ENCODE assay signal across 13 mouse cellular contexts in genomic region chrX:73867852-73868251, GRCm38 (mm10). TPM values are rescaled to one million over a fixed set of nuclear protein-coding genes. Genes with fewer than 3 reads are reported as not detected.
DNase-seq lines count a peak whose midpoint lies in the region; ATAC-seq and TF ChIP-seq lines count a peak whose summit lies in the region.
"Had no signal": no experiment of that assay in that cellular context is flagged by ENCODE, and none has a peak within 500 bp of the region (broad histone marks: within the 10 kb centered on the region; RNA-seq: fewer than 3 reads in every experiment).

No protein-coding gene starts in this region.

- peaks cover 32% of the 10 kb centered on the region for H3K4me1 ChIP-seq in midbrain, embryonic 12.5 days
- H3K4me1 ChIP-seq in midbrain, embryonic 10.5 days, result peaks cover 36% of the 10 kb centered on the region
- H3K4me1 ChIP-seq in forebrain, embryonic 13.5 days, result peaks cover 34% of the 10 kb centered on the region
- H3K4me1 ChIP-seq in liver, embryonic 12.5 days, result peaks cover 15% of the 10 kb centered on the region; the same call in 1 of the 2 replicates
- peaks cover 25% of the 10 kb centered on the region for H3K4me1 ChIP-seq in midbrain, embryonic 16.5 days (ENCODE audit: control insufficient read depth, insufficient read depth, low read length)
- H3K4me1 ChIP-seq in stomach, postnatal 0 days (replicated peaks; ENCODE audit: control insufficient read depth, insufficient read depth), result no peaks in the 10 kb centered on the region

- H3K4me3 ChIP-seq in midbrain, embryonic 12.5 days, result no peak overlapping the region
- no peak overlapping the region for H3K4me3 ChIP-seq in midbrain, embryonic 10.5 days
- H3K4me3 ChIP-seq in forebrain, embryonic 13.5 days, result no peak overlapping the region
- H3K4me3 ChIP-seq in liver, embryonic 12.5 days, result no peak overlapping the region
- H3K4me3 ChIP-seq in midbrain, embryonic 16.5 days (ENCODE audit: low read depth, low read length), result no peak overlapping the region
- no peak overlapping the region for H3K4me3 ChIP-seq in stomach, postnatal 0 days (ENCODE audit: low read depth, low read length)
- H3K4me3 ChIP-seq: gastrocnemius, adult 2 months had no signal

- H3K9me3 ChIP-seq in midbrain, embryonic 12.5 days, result no peaks in the 10 kb centered on the region
- H3K9me3 ChIP-seq in midbrain, embryonic 10.5 days (replicated peaks), result no peaks in the 10 kb centered on the region
- no peaks in the 10 kb centered on the region for H3K9me3 ChIP-seq in forebrain, embryonic 13.5 days (replicated peaks)
- no peaks in the 10 kb centered on the region for H3K9me3 ChIP-seq in liver, embryonic 12.5 days (replicated peaks)
- H3K9me3 ChIP-seq in midbrain, embryonic 16.5 days (replicated peaks; ENCODE audit: control insufficient read depth, low read length, poor library complexity, severe bottlenecking), result no peaks in the 10 kb centered on the region
- H3K9me3 ChIP-seq in stomach, postnatal 0 days (ENCODE audit: control insufficient read depth, low read length), result no peaks in the 10 kb centered on the region

- no peak for TF ChIP-seq EP300 in stomach, postnatal 0 days (optimal IDR thresholded peaks at IDR 0.05)

- no peak overlapping the region for H3K9ac ChIP-seq in midbrain, embryonic 12.5 days (replicated peaks)
- no peak overlapping the region for H3K9ac ChIP-seq in forebrain, embryonic 13.5 days
- H3K9ac ChIP-seq in liver, embryonic 12.5 days, result no peak overlapping the region
- H3K9ac ChIP-seq in midbrain, embryonic 16.5 days (ENCODE audit: low read depth, low read length), result no peak overlapping the region
- H3K9ac ChIP-seq in stomach, postnatal 0 days (ENCODE audit: low read length), result no peak overlapping the region

- H3K27me3 ChIP-seq in midbrain, embryonic 12.5 days, result no peaks in the 10 kb centered on the region
- H3K27me3 ChIP-seq in midbrain, embryonic 10.5 days (ENCODE audit: low read depth, poor library complexity, severe bottlenecking), result peaks cover 12% of the 10 kb centered on the region; the same call in 1 of the 2 replicates
- no peaks in the 10 kb centered on the region for H3K27me3 ChIP-seq in forebrain, embryonic 13.5 days
- H3K27me3 ChIP-seq in liver, embryonic 12.5 days (replicated peaks), result peaks cover 15% of the 10 kb centered on the region; the same call in 1 of the 2 replicates
- H3K27me3 ChIP-seq in midbrain, embryonic 16.5 days (ENCODE audit: control insufficient read depth, insufficient read depth, low read depth, low read length), result no peaks in the 10 kb centered on the region
- H3K27me3 ChIP-seq in stomach, postnatal 0 days (ENCODE audit: control insufficient read depth, insufficient read depth, low read length), result no peaks in the 10 kb centered on the region

- H3K36me3 ChIP-seq in midbrain, embryonic 12.5 days, result no peaks in the 10 kb centered on the region
- H3K36me3 ChIP-seq in midbrain, embryonic 10.5 days, result no peaks in the 10 kb centered on the region
- H3K36me3 ChIP-seq in forebrain, embryonic 13.5 days (ENCODE audit: poor library complexity, severe bottlenecking), result peaks cover 10% of the 10 kb centered on the region
- no peaks in the 10 kb centered on the region for H3K36me3 ChIP-seq in liver, embryonic 12.5 days
- peaks cover 3% of the 10 kb centered on the region; the same call in 1 of the 2 replicates for H3K36me3 ChIP-seq in midbrain, embryonic 16.5 days (ENCODE audit: control insufficient read depth, insufficient read depth, low read length)
- H3K36me3 ChIP-seq in stomach, postnatal 0 days (ENCODE audit: control insufficient read depth, insufficient read depth, low read length), result no peaks in the 10 kb centered on the region

- no peak for DNase-seq in midbrain, embryonic 10.5 days (ENCODE audit: low spot score)
- DNase-seq in urinary bladder, adult 18-20 months (ENCODE audit: low spot score in 2 of 2), result no peak
- no peak for DNase-seq in stomach, postnatal 0 days (ENCODE audit: low spot score)
- DNase-seq in left cerebral cortex, adult 11 months (ENCODE audit: low spot score), result no peak
- DNase-seq: cerebellum, adult 11 months; gastrocnemius, adult 2 months; kidney, adult 9 months; thymus, adult 2 months had no signal

- no peak overlapping the region for H3K4me2 ChIP-seq in midbrain, embryonic 12.5 days (replicated peaks)
- peak overlapping the region; percentile 32; the same call in 1 of the 2 replicates for H3K4me2 ChIP-seq in forebrain, embryonic 13.5 days
- H3K4me2 ChIP-seq in liver, embryonic 12.5 days, result peak overlapping the region; percentile 18; the same call in 1 of the 2 replicates
- no peak overlapping the region for H3K4me2 ChIP-seq in midbrain, embryonic 16.5 days (ENCODE audit: low read length)
- H3K4me2 ChIP-seq in stomach, postnatal 0 days (replicated peaks; ENCODE audit: low read depth), result no peak overlapping the region
- H3K4me2 ChIP-seq: heart, embryonic 11.5 days had no signal

- no peak for ATAC-seq in midbrain, embryonic 12.5 days (ENCODE audit: low FRiP score, low read depth)
- peak; percentile 26; the same call in 1 of the 2 replicates for ATAC-seq in forebrain, embryonic 13.5 days
- ATAC-seq in liver, embryonic 12.5 days, result peak; percentile 79
- ATAC-seq in midbrain, embryonic 16.5 days, result no peak
- ATAC-seq in stomach, postnatal 0 days (ENCODE audit: low FRiP score, low TSS enrichment), result no peak

- TF ChIP-seq CTCF in stomach, postnatal 0 days (IDR thresholded peaks at IDR 0.05; ENCODE audit: low read depth), result no peak

- peak overlapping the region; percentile 63 for H3K27ac ChIP-seq in midbrain, embryonic 12.5 days (replicated peaks)
- H3K27ac ChIP-seq in midbrain, embryonic 10.5 days (replicated peaks), result no peak overlapping the region
- H3K27ac ChIP-seq in forebrain, embryonic 13.5 days, result peak overlapping the region; percentile 91
- H3K27ac ChIP-seq in liver, embryonic 12.5 days, result no peak overlapping the region
- H3K27ac ChIP-seq in midbrain, embryonic 16.5 days (ENCODE audit: low read length), result peak overlapping the region; percentile 65; the same call in 1 of the 2 replicates
- H3K27ac ChIP-seq in stomach, postnatal 0 days (replicated peaks), result no peak overlapping the region
- H3K27ac ChIP-seq: gastrocnemius, adult 2 months had no signal

- 67% methylated on average over 1 of the region's 1 CpGs for WGBS in midbrain, embryonic 12.5 days
- WGBS in midbrain, embryonic 10.5 days, result 76% methylated on average over 1 of the region's 1 CpGs
- WGBS in forebrain, embryonic 13.5 days, result 66% methylated on average over 1 of the region's 1 CpGs
- WGBS in liver, embryonic 12.5 days (ENCODE audit: insufficient replicate concordance), result 29% methylated on average over 1 of the region's 1 CpGs
- 76% methylated on average over 1 of the region's 1 CpGs for WGBS in midbrain, embryonic 16.5 days
- 61% methylated on average over 1 of the region's 1 CpGs for WGBS in stomach, postnatal 0 days

RNA-seq across cellular contexts. Expression of gene Avpr2, which starts 24.1 kb away (rescaled TPM):
- 0.30 and 0.34 TPM in 2 replicates for polyA plus RNA-seq in midbrain, embryonic 12.5 days (2016; fragmentation: Nextera tagmentation; extraction: Ambion mirVana)
- 0.14 TPM in 1 of 2 replicates, not detected in the other for polyA plus RNA-seq in midbrain, embryonic 10.5 days (2016; fragmentation: Nextera tagmentation; extraction: Ambion mirVana)
- polyA plus RNA-seq in forebrain, embryonic 13.5 days (2015; fragmentation: Nextera tagmentation; extraction: Ambion mirVana), result 0.15 and 0.24 TPM in 2 replicates
- 0.08 and 0.13 TPM in 2 replicates for polyA plus RNA-seq in liver, embryonic 12.5 days (2016; fragmentation: Nextera tagmentation; extraction: Ambion mirVana)
- 0.09 and 0.34 TPM in 2 replicates for polyA plus RNA-seq in midbrain, embryonic 16.5 days (2015; fragmentation: Nextera tagmentation; extraction: Ambion mirVana)
- polyA plus RNA-seq in stomach, postnatal 0 days (2015; fragmentation: Nextera tagmentation; extraction: Ambion mirVana), result 0.42 and 0.67 TPM in 2 replicates
- polyA plus RNA-seq: heart, embryonic 11.5 days had no signal

RNA-seq across cellular contexts. Expression of gene L1cam, which starts 28.1 kb away (rescaled TPM):
- 34.9 and 42.6 TPM in 2 replicates for polyA plus RNA-seq in midbrain, embryonic 12.5 days (2016; fragmentation: Nextera tagmentation; extraction: Ambion mirVana)
- 7.4 and 14.4 TPM in 2 replicates for polyA plus RNA-seq in midbrain, embryonic 10.5 days (2016; fragmentation: Nextera tagmentation; extraction: Ambion mirVana)
- polyA plus RNA-seq in forebrain, embryonic 13.5 days (2015; fragmentation: Nextera tagmentation; extraction: Ambion mirVana), result 42.7 and 45.4 TPM in 2 replicates
- polyA plus RNA-seq in liver, embryonic 12.5 days (2016; fragmentation: Nextera tagmentation; extraction: Ambion mirVana), result 0.11 and 0.38 TPM in 2 replicates
- polyA plus RNA-seq in midbrain, embryonic 16.5 days (2015; fragmentation: Nextera tagmentation; extraction: Ambion mirVana), result 122 and 134 TPM in 2 replicates
- polyA plus RNA-seq in stomach, postnatal 0 days (2015; fragmentation: Nextera tagmentation; extraction: Ambion mirVana), result 3.9 and 5.8 TPM in 2 replicates

RNA-seq across cellular contexts. Expression of gene Pdzd4, which starts 43.1 kb away (rescaled TPM):
- 2.4 and 2.5 TPM in 2 replicates for polyA plus RNA-seq in midbrain, embryonic 12.5 days (2016; fragmentation: Nextera tagmentation; extraction: Ambion mirVana)
- polyA plus RNA-seq in midbrain, embryonic 10.5 days (2016; fragmentation: Nextera tagmentation; extraction: Ambion mirVana), result 0.80 and 0.81 TPM in 2 replicates
- 3.1 and 3.5 TPM in 2 replicates for polyA plus RNA-seq in forebrain, embryonic 13.5 days (2015; fragmentation: Nextera tagmentation; extraction: Ambion mirVana)
- 0.14 and 0.25 TPM in 2 replicates for polyA plus RNA-seq in liver, embryonic 12.5 days (2016; fragmentation: Nextera tagmentation; extraction: Ambion mirVana)
- polyA plus RNA-seq in midbrain, embryonic 16.5 days (2015; fragmentation: Nextera tagmentation; extraction: Ambion mirVana), result 4.8 TPM in 2 replicates
- 0.27 and 0.38 TPM in 2 replicates for polyA plus RNA-seq in stomach, postnatal 0 days (2015; fragmentation: Nextera tagmentation; extraction: Ambion mirVana)

RNA-seq across cellular contexts. Expression of gene Arhgap4, which starts 53.8 kb away (rescaled TPM):
- 2.6 and 2.8 TPM in 2 replicates for polyA plus RNA-seq in midbrain, embryonic 12.5 days (2016; fragmentation: Nextera tagmentation; extraction: Ambion mirVana)
- polyA plus RNA-seq in midbrain, embryonic 10.5 days (2016; fragmentation: Nextera tagmentation; extraction: Ambion mirVana), result 1.9 and 2.7 TPM in 2 replicates
- polyA plus RNA-seq in forebrain, embryonic 13.5 days (2015; fragmentation: Nextera tagmentation; extraction: Ambion mirVana), result 1.7 and 2.0 TPM in 2 replicates
- 7.1 and 8.6 TPM in 2 replicates for polyA plus RNA-seq in liver, embryonic 12.5 days (2016; fragmentation: Nextera tagmentation; extraction: Ambion mirVana)
- polyA plus RNA-seq in midbrain, embryonic 16.5 days (2015; fragmentation: Nextera tagmentation; extraction: Ambion mirVana), result 3.0 and 3.3 TPM in 2 replicates
- 1.2 TPM in 2 replicates for polyA plus RNA-seq in stomach, postnatal 0 days (2015; fragmentation: Nextera tagmentation; extraction: Ambion mirVana)

RNA-seq across cellular contexts. Expression of gene Naa10, which starts 53.9 kb away (rescaled TPM):
- polyA plus RNA-seq in midbrain, embryonic 12.5 days (2016; fragmentation: Nextera tagmentation; extraction: Ambion mirVana), result 119 and 123 TPM in 2 replicates
- 144 and 159 TPM in 2 replicates for polyA plus RNA-seq in midbrain, embryonic 10.5 days (2016; fragmentation: Nextera tagmentation; extraction: Ambion mirVana)
- 127 and 132 TPM in 2 replicates for polyA plus RNA-seq in forebrain, embryonic 13.5 days (2015; fragmentation: Nextera tagmentation; extraction: Ambion mirVana)
- 140 and 148 TPM in 2 replicates for polyA plus RNA-seq in liver, embryonic 12.5 days (2016; fragmentation: Nextera tagmentation; extraction: Ambion mirVana)
- polyA plus RNA-seq in midbrain, embryonic 16.5 days (2015; fragmentation: Nextera tagmentation; extraction: Ambion mirVana), result 84.6 and 85.4 TPM in 2 replicates
- polyA plus RNA-seq in stomach, postnatal 0 days (2015; fragmentation: Nextera tagmentation; extraction: Ambion mirVana), result 82.6 and 88.2 TPM in 2 replicates

Comparison
In these comparisons a context has a peak if more than half of its experiments do, and no peak if none do; other contexts are left out.
1. H3K27ac ChIP-seq: peak in midbrain, embryonic 12.5 days (single experiment), forebrain, embryonic 13.5 days (single experiment) and midbrain, embryonic 16.5 days (single experiment); none in midbrain, embryonic 10.5 days (single experiment), liver, embryonic 12.5 days (single experiment) and stomach, postnatal 0 days (single experiment).
2. ATAC-seq: peak in forebrain, embryonic 13.5 days (single experiment) and liver, embryonic 12.5 days (single experiment); none in midbrain, embryonic 12.5 days (single experiment), midbrain, embryonic 16.5 days (single experiment) and stomach, postnatal 0 days (single experiment).
3. H3K4me2 ChIP-seq: peak in forebrain, embryonic 13.5 days (single experiment) and liver, embryonic 12.5 days (single experiment); none in midbrain, embryonic 12.5 days (single experiment), midbrain, embryonic 16.5 days (single experiment) and stomach, postnatal 0 days (single experiment).